Mouse (Mus musculus): Measurements from ENCODE around the gene Dand5.

Gene Dand5

DNA sequence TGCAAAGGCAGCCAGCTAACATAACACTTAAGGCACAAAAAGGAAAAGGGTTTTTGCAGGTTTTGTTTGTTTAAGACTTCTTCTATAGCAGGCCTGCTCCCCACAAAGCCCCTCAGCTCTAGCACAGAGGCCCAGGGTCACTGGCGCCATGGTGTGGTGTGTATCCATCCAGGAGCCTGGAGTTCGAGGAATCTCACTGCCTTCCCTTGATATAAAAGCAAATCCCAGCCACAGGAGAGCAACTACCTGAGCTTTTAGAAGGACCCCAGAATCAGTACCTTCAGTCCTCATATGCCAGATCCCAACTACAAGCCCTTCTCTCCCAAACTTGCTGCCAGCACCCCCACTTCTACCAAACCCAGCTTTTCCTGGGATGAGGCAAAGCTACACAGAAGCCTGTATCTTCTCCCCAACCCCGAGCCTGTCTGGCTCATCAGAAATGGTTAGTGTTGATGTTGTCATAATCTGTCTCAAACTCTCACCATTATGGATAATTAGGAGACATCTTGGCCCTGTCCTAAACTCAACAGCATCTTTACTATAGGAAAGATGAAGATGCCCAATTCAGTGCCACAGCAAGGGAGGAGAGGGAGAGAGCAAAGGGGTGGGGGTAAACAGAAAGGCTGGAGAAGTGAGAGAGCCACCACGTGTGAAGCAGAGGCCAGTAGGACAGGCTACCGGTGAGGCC lies 51.5 kb downstream of the Dand5 start:
- DNase-seq (ENCODE audit: low read depth, low spot score), result no peak

DNA sequence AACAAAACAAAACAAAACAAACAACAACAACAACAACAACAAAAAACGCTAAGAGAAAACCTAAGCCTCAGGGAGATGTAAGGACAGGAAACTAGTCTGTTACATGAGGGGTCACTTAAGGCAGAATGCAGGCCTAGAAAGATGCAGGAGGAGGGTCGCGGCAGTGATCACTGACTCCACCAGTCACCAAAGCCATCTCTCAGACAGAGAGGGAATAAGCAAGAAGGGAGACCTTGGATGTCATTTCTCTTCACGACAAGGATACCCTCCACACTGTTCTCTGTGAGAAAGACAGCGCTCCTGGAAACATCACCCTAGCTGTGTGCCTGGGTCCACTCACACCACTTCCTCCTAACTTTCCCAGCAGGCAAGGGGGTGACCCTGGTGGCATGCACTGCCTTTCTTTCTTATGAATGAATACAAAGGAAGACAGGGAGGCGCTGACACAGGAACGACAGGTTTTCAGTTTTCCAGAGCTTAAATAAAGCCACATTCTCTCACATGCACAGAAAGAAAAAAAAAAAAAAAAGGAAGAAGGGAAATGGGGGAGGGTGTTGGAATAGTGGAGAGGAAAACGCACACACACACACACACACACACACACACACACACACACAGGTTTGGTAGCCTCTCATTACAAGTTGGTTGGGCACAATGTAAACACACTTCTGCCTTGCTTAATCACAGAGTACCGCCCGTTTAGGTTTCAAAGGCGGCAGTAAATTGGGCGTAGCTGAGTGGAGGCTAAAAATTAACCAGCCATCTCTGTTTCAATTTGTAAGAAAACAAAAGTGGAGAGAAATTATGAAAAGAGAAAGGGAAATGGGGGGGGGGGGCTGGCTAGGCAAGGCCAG lies 52.3 kb downstream of the Dand5 start:
- no peak for DNase-seq (ENCODE audit: low read depth, low spot score)

DNA sequence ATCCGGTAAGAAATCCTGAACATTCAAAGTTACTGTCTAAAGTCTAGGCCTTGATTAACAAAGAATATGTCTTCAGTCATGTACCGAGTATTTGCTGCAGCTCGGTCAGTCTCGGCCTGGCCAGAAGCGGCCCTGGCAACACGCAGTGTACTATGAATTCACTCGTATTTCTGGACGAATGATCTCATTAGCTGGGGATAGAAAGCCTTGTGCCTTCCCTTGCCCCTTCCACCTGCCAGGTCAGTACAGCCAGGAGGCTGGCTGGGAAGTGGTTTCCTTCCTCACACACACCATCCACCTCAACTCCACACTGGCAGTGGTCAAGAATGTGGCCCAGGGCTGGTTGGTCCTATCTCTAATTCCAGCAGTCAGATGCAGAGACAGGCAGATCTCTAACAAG lies 53.3 kb downstream of the Dand5 start:
- DNase-seq (ENCODE audit: low read depth, low spot score), result no peak

DNA sequence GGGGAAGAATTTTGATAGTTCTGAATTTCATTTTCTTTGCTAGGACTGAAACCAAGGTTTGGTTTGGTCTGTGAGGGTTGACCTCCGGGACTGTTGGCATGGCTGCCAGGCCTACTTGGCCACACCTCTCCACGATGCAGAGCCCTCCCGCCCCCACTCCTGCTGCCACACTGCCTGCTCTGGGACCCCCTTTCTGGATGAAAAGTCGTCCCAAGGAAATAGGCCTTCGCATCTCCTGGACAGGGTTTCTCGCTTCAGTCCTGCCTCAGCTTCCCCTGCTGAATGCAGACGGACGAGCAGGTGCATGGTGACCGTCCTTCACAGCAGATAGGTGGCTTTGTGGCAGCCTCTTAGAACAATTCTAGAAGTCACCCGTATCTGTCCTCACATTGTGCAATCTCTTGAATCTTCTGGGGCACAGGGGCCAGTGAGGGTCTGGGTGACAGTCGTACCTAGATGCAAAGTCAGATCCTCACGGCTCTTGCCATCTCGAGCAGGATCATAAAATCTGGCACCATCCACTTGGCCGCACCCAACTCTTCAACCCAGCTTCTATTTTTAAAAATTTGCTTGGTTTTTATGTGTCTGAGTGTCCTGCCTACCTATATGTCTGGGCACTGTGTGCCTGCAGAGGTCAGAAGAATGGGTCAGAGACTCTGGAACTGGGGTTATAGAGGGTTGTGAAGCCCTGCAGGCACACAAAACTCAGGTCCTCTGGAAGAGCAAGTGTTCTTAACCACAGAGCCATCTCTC lies 54.1 kb downstream of the Dand5 start:
- DNase-seq (ENCODE audit: low read depth, low spot score), result no peak

DNA sequence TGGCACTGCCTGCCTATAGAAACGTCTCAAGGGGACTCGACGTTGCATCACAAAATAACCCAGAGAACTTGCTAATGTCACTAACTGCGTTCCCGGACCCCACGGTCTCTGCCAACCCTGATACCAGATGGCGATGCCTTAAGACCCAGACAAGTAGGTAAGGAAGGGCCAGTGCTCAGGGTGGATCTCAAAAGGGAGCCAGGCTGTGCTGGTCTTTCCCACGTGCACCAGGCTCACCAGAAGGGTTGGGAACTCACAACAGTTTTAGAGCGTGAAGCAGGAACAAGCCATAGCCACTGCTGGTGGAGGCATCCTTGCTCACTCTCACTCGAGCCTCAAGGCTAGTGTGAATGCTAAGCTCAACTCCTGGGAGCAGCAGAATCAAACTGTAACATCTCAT lies 55.4 kb downstream of the Dand5 start:
- no peak for DNase-seq (ENCODE audit: low read depth, low spot score)

DNA sequence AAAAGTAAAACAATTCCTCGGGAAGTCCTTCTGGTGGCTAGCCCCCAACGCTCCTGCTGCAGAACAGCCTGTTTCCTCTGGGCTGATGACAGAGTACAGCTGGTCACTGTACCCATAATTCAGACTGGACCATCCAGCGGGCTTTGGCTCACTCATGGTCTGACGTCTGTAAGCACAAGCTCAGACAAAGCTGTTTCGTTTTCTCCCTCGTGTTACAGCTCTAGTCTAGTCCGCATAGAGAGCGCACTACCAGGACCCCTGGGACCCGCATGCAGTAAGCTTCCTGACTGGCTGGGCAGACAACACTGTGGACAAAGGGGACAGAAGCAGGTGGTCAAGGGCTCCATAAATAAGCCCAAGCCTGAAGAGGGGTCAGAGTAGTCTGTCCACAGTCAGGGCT lies 56.2 kb downstream of the Dand5 start:
- no peak for DNase-seq (ENCODE audit: low read depth, low spot score)

DNA sequence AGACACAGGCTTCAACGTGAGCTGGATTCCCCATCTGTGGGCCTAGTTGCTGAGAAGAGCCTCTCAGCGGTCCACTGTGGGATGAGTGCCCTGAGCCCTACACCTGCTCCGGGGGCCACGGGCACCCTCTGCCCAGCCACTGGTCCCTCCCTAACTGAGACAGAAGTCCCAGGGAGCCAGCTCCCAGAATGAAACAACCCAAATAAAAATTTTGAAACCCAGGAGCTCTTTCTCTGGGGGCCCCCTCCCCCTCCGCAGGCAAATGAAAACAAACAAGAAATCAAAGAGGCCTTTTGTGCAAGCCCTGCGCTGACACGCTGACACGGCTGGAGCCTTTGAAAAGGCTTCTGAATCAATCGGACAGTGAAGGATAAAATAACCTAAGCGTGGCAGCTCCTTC lies 57.0 kb downstream of the Dand5 start:
- no peak for DNase-seq (ENCODE audit: low read depth, low spot score)
